Mouse (Mus musculus) adrenal gland, adult 18-20 months (tissue): ENCODE measurements around the gene Ccdc157. TPM values are rescaled to one million over a fixed set of nuclear protein-coding genes. Genes with fewer than 3 reads are reported as not detected.
"Not testable (repeated sequence)": the region's sequence is repeated elsewhere in the genome, so short reads cannot be mapped to it uniquely, and the experiment has no call there.

ENCODE experiments used
- DNase-seq, 2 experiments: peaks; one replicate each; pipeline ENCODE4 v3.0.0; 2021 to 2022; ENCODE audit warnings: low spot score in 2 of 2
- long read RNA-seq, 2 experiments: library from polyadenylated mRNA; stranded (forward); transcript quantifications; one replicate each; pipeline ENCODE4 v2.0.0; 2021
- total RNA-seq, 2 experiments: library from RNA; stranded (reverse); gene quantifications; 1 replicate in 1 of 2; 2 replicates in 1 of 2; pipeline ENCODE4 v1.2.3; 2021

Gene Ccdc157
- 10 to 100 TPM; 10.8 to 12.5 TPM for total RNA-seq
- long read RNA-seq, experiment 1, full-length matches to known transcripts, result 2 of 10 reads
- long read RNA-seq, experiment 1, partial matches to known transcripts, result 4 of 10 reads
- long read RNA-seq, experiment 1, other reads (novel, unspliced or antisense), result 4 of 10 reads
- long read RNA-seq, experiment 2, full-length matches to known transcripts, result 2 of 14 reads
- long read RNA-seq, experiment 2, partial matches to known transcripts, result 11 of 14 reads
- long read RNA-seq, experiment 2, other reads (novel, unspliced or antisense), result 1 of 14 reads

DNA sequence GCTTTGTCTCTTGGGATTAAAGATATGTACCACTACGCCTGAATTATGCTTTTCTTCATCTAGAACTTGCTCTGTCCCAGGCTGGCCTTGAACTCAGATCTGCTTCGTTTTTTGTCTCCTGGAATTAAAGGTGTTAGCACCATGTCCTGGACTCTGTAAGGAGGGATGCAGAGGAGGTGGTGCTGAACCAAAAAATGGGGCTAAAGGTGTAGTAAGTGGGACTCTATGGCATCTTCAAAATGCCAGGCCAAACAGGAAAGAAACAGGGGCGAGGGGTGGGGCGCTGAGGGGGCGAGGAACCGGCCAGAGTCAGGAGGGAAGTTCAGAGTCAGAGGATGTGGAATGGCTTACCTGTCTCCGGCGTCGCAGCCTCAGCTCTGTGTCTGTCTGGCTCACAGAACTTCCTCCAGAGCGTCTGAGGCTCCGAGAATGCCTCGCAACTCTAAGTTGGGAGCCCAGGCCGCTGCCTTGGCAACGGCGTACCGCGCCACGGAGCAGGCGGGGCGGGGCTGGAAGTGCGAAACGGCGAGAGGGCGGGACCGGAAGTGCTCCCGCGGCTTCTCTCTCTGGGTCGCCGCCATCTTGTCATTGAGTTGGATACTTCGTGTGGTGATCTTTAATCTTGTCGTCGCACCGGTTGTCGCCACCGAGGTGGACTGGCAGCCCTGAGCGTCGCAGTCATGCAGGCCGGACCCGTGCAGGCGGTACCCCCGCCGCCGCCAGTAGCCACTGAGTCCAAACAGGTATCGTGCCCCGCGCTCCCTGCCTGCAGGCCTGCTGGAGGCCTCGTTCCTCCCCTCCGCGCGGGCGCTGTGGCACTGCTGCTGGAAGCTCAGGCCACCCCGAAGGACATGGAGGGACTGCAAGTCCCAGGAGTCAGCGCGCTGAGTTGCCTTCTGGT is at the start of gene Ccdc157, which contains the start of gene Sf3a1:
Gene Ccdc157, minus strand, starts transcription at position 486 of the 901 bp plus-strand sequence.
Gene Sf3a1, plus strand, starts transcription at position 543 of the 901 bp plus-strand sequence.
- DNase-seq, result peak; percentile 92 to 93

DNA sequence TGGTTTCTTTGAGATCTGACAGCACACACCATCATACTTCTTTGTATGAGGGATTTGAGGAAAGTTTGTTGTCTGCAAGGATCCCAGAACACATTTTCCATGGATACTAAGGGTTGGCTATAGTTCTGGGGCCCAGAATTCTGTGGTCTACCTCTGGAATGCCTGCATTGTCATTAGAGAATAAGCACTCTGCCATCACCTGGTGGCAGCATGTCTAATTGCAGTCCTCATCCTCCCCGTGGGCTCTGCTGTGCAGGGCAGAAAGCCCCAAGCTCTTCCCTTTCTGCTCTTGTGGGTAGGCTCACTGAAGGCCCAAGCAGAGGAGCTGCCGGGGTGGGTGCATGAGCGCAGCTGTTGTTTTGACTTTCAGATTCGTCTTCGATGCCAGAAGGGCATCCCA is 49.5 kb upstream of the Ccdc157 start:
- no peak for DNase-seq

DNA sequence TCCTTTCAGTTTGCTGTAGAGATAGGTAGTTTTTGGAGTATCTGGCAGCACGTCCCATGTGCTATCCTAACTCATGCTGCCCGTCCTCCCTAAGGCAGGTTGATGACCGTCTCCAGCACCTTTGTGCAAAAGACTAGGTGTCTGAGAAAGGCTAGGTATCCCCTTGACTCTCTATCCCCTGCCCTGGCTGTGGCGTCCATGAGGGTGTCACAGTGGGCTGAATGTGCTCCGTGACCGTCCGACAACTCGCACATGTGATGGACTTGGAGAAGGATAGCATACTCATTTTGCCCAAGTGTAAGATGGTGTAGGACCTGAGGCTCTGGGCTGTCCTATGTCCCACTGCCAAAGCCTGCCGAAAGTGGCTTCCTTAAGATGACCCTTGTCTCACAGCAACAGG is 47.6 kb upstream of the Ccdc157 start:
- peak in 1 of 2 experiments; percentile 14 for DNase-seq

DNA sequence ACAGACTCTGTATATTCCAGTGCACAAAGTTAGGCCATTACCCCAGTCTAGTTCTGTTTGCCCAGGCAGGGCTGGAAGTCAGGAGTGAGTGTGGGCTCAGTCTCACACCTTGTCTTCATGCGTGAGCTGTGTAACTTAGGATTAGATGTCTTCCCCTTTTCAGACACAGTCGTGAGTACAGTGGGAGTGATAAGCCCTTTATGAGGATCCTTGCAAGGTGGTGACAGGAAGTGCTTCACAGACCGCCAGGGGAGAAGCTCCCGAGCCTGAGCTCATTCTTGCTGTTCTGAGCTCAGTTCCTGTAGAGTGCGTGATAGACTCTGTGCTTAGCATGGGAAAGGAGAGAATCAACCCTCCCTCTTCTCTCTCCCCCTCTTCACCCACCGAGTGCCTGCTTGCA is 46.5 kb upstream of the Ccdc157 start:
- peak in 1 of 2 experiments; percentile 15 for DNase-seq

DNA sequence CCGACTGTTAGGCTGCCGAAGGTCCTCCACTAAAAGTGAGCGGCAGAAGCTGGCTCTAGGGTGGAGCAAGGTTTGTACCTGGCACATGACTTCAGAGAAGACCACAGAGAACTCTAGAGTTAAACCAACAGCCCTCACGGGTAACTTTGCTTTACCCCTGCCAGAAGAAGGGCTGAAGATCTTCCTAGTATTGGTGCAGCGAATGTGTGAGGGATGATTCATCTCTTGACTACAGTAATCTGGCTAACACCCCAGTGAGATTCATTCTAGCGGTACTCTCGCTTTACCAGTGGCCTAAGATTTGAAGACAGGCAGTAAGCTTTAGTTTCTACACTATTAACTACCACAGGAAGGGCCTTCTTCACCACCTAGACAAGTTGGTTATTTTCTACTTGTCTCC is 45.9 kb upstream of the Ccdc157 start:
- DNase-seq, result no peak

DNA sequence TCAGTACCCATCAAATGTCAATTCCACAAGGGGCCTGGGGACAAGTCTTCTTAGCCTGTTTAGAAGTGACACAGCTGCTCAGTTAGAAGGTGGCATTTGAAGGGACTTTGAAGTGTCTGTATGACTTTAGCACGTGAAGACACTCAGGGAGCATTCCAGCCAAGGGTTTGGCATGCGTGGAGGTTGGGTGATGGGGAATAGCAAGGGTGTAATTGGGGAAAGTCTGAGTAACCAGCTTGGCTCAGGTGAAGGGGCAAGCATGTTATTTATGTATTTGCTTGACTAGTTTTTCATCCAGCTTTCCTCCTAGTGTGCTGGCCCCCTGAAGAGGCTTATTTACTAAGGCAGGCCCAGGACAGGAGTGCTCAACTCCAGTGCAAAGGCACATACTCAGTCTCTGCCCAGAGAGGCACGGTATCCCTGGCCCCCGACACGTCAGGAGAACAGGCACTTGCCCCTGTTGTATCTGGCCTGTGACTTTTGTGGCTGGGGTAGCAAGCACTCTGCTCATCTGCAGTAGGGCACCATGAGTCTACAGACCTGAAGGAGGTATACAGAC is 45.1 kb upstream of the Ccdc157 start:
- peak in 1 of 2 experiments; percentile 22 for DNase-seq

DNA sequence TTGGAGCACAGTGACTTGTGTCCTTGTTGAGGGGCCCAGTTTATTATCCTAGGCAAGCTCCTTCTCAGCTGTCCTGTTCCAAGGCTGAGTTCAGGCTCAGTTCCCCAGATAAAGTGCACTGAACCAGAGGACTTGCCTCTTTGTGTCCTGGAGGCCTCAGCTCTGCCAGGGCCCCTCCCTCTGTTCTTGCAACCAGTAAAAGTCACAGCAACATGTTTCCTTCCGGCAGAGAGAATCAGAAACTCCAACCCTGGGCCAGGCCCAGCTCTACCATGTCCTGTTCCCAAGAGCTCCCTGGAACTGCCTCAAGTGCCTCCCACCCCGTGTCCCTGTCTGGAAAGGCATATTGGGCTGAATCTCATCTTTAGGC is 43.6 kb upstream of the Ccdc157 start:
- peak; percentile 45 for DNase-seq

DNA sequence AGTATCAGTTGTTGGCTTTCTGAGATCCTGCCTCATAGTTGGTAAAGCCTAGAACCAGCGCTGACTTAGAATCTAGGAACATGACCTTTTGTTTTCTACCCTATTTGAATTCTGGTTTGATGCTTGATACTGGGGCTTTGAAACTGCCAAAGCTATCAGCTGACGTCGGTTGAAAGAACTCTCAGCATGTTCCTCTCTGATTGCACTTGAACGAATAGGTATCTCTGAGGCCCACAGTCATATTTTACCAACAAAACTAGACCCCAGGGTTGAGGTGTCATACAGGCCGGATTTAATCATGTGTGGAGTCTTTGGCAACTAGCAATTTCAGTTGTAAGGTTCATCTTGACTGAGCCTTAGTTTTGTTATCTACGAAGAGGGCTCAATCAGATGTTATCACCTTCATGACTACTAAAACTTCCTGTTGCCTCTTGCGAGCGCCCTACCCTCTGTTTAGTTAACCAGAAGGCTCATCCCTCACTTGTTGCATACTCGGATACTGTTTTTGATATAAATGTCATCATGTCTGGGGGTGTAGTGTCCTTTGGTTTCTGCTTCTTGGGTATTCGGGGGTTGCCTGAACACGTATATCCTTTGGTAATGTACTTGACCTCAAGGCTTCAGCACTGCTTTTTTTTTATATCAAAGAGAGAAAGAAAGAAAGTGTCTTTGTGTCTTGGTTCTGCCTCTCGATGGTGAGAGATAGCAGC is 43.1 kb upstream of the Ccdc157 start:
- DNase-seq, result no peak

DNA sequence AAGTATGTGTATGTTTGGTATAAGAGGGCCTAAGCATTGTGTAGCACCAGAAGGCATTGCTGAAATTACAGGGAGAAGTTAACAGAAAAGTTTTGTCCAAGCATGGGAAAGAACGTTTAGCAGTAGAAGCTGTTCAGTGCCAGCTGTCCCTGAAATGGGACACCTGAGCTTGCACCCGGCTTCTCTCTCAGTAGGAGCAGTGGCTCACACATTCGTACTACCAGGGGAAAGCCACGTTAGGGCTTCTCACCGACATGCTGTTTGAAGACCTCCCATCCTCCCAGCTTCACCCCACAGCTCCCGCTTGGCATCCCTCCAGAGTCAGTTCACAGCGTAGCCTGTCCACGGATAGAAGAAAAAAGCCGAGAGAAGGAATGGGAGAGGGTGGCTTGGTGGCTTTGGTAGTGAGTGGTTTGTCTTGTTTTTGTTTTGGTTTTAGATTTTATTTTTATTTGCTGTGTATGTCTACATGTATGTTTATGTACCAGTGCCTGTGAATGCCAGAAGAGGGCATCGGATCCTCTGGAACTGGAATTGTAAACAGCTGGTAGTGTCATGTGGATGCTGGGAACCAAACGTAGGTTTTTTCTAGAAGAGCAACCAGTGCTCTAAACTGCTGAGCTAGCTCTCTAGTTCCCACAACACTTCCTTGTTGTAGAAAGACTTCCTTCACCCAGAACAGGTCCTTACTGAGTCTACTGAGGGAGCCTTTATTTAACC is 42.0 kb upstream of the Ccdc157 start:
- DNase-seq, result no peak

DNA sequence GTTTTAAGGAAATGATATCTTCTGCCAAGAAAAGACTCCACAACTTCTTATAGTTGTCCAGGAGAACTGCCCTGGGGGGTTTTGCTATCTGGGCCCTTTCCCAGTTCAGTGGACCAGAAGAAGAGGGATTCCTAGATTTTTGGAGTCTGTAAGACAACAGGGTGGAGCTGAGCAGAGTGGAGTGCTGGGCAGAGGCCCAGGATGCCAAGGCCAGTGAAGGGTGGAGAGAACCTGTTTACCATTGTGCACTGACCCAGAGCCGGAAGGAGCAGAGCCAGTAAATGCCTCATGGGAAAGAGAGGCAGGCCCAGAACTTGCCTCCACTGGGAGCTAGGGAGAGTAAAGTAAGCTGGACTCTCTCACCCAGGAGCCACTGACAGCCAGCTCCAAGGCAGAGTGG is 37.6 kb upstream of the Ccdc157 start:
- DNase-seq, result no peak

DNA sequence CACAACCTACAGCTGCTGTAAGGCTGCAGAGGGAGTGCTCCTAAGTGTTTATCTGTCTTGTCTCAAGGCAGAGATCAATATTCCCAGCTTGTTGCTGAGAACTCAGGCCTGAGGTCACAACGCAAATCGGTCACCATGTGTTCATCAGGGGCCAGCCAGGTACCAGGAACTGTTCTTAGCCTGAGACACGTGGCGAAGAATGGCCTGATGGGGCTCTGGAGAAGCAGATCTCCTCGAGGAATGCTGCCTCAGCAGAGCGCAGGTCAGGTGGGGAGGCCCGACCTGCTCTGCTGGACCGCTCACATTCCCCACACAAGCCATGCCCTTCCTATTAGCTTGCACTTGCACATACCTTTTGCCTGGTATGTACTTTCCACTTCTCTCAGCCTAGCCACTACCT is 36.5 kb upstream of the Ccdc157 start:
- no peak for DNase-seq

DNA sequence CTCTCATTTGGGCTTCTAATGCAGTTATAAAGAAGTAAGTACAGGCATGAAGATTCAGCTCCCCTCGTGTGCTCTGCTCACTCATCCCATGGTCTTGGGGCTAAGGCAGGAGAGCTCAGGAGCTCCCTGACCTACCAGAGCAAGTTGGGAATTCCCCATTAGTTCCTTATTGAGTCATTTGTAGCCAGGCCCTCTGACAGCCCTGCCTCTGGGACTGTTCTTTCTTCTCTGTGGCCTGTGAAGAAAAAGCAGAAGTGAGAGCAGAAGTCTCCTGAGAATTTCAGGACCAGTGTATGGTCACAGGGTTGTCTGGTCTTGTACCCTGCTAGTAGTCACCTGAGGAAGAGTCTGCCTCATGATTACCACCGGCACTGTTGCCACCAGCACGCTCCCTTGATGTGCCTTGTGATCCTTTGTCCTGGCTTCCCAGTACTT is 35.5 kb upstream of the Ccdc157 start:
- DNase-seq, result no peak

DNA sequence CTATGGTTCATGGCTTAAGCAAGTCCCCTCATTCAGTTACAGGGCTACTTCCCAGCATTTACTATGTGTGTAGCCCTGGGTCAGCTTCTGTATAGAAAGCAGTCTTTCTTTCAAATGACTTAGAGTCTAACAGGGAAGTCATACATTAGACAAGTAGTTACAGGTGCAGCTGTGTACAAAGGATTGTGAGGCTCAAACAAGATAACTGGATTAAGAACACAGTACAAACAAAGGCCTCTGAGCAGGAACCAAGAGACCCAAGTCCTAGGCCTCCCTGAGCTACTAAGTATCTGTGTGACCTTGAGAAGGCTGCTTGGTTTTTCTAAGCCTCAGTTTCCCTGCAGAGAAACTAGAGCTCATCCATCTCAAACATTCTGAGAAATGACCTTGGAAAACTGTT is 33.3 kb upstream of the Ccdc157 start:
- no peak for DNase-seq

DNA sequence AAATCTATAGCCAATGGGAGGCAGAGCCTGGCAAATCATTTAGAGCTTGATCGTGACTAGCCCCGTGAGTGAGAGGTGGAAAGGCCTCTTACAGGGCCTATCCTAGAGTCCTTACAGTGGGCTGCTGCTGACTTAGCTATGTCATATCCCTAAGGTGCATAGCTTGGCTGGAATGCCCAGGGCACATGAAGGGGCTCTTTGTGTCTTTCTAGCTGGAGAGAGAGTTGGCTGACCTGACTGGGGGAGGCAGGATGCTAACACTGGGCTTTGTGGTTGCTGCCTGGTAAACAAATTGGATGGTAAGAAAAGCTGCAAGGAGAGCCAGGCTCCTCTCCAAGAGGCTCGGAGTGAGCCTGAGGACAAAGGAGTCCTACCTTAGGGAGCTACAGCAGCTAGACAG is 32.7 kb upstream of the Ccdc157 start:
- DNase-seq, result no peak

DNA sequence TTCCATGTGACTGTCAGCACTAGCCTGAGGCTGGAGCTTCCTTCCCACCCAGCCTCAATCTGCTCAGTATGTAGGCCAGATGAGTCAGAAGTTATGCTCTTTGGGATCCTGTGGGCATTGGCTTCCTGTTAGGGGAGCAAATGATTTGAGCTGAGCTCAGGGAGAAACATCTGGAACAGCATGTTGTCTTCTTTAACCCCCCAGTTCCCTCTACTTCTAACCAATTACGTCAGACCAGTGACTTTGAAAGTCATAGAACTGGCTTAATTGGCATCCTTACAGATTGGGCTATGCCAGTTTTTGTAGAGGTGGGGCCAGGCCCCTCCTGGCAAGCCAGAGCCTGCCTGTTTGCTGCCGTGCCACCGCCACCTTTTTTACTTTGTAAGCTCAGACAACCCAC is 30.6 kb upstream of the Ccdc157 start:
- no peak for DNase-seq

DNA sequence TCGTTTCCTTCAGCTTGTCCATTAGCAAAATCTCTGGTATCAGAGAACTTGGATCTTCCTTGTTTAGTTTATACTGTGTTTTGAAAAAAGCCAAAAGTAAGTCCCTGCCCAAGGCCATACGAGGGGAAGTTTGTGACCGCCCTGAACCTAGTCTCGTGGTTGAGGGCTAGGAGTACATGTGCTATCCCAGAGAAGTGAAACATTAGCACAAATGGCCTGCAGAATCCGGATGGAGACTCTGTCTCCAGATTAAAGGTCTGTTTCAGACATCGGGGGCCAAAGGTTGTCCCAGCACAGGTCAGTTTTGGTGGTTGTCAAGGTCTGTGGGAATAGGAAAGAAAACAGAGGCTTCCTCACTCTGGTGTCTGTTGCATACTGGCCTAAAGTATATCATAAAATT is 29.1 kb upstream of the Ccdc157 start:
- DNase-seq, result no peak

DNA sequence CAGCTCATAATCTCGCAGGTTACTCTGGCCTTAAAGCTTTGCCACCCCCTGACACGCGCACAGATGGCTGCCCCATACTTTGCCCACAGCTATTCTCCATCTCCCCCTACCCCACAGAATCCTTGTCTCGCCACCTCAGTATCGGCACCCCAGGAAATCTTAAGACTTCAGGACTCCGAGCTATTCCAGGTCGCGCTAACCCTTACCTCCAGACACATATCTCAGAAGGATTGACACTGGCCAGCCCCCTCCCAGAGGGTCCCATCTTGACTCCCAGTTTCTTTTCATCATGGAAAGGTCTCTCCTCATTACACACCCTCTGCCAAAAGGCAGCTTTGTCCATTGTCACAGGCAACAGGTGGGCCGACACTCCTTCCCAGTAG is 27.2 kb upstream of the Ccdc157 start:
- DNase-seq, result no peak

DNA sequence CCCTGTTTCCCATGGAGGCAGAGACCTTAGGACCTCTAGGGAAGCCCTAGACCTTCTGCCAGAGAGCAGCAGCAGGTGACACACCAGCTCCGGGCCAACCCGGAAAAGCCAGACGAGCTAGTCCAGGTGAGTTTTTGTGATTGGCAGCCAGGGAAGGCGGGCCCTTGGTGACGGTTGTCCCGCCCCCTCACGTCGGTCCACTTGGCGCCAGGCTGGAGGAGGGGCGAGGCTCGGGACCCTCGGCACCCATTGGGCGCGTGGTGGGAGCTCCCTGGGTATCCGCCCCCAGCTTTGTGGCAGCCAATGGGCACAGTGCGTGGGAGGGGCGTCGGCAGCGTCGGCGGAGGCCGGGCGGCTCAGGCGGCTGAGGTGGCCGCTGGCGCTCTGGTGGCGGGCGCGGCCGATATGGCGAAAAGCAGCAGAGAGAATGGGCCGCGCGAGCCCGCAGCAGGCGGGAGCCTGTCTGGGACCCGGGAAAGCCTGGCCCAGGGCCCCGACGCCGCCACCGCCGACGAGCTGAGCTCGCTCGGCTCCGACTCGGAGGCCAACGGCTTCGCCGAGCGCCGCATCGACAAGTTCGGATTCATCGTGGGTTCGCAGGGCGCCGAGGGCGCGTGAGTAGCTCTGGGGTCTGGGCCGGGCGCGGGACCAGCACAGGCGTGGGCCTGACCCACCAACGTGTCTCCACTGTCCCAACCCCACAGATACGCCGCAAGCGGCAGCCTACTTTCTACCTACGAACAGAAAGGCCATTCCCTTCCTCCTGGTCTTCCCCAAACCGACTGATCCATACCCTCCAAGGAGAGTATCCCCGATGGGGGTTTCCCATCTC is 26.6 kb upstream of the Ccdc157 start, which contains the start of gene Tbc1d10a:
Gene Tbc1d10a, plus strand, starts transcription at position 304 of the 832 bp plus-strand sequence.
- DNase-seq, result peak; percentile 95 to 96

DNA sequence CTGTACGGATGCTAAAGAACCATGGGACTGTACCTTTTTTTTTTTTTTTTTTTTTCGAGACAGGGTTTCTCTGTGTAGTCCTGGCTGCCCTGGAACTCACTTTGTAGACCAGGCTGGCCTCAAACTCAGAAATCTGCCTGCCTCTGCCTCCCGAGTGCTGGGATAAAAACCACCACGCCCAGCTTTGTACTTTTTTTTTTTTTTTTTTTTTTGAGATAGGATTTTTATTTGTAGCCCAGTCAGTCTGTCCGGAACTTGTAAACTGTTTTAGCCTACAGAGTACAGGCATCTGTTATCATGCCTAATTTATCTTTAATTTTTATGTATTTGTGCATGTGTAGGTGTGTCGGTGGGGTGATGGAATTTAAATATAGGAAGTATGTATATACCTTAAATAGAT is 25.4 kb upstream of the Ccdc157 start:
- DNase-seq, result not testable (repeated sequence)
